Mouse (Mus musculus): ENCODE results near the gene Ifitm6. TPM values are rescaled to one million over a fixed set of nuclear protein-coding genes. Genes with fewer than 3 reads are reported as not detected.
"Not testable (repeated sequence)": the region's sequence is repeated elsewhere in the genome, so short reads cannot be mapped to it uniquely, and the experiment has no call there.

Ifitm6 gene
- polyA plus RNA-seq, 1 experiment, result 0.91 TPM

DNA sequence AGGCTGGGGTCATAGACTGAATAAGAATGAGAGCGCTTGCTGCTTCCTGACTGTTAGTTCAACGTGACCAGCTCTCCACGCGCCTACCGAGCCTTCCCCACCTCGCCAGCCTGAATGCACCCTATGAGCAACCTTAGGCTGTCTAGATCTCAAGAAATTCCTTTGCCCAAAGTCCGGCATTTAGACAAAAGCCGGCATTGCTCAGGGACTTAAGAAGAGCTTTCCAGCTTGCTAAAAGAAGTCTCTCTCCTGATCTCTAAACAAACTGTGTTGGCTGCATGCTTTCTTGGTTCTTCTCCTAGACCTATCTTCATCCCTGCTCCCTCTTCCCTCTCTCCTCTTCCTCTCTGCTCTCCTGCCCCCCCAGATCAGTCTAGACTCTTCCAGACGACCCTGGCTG lies 42.8 kb downstream of the Ifitm6 start:
- Histone ChIP-seq H3K9me3 (no peaks in the 10 kb centered on the region), H3K4me3 (replicated peaks) (peak overlapping the region; percentile 73), H3K36me3 (replicated peaks; ENCODE audit: low read length) (peaks cover 25% of the 10 kb centered on the region), H3K27me3 (replicated peaks) (no peaks in the 10 kb centered on the region), H3K4me1 (peaks cover 63% of the 10 kb centered on the region)
- TF ChIP-seq FLI1 (IDR thresholded peaks at IDR 0.05; ENCODE audit: low read length) (no peak), GATA1 (IDR thresholded peaks at IDR 0.05; ENCODE audit: borderline replicate concordance, low read length) (no peak)

GRCm38 (mm10) chr7:140973396-140974165 lies 44.1 kb downstream of the Ifitm6 start:
- no peak overlapping the region for H3K4me3 ChIP-seq (replicated peaks)
- H3K4me1 ChIP-seq, result peaks cover 71% of the 10 kb centered on the region
- H3K9me3 ChIP-seq, result no peaks in the 10 kb centered on the region
- peaks cover 28% of the 10 kb centered on the region for H3K36me3 ChIP-seq (replicated peaks; ENCODE audit: low read length)
- H3K27me3 ChIP-seq (replicated peaks), result no peaks in the 10 kb centered on the region
- TF ChIP-seq GATA1 (IDR thresholded peaks at IDR 0.05; ENCODE audit: borderline replicate concordance, low read length) (no peak), FLI1 (IDR thresholded peaks at IDR 0.05; ENCODE audit: low read length) (no peak)

GRCm38 (mm10) chr7:140971479-140972171 lies 46.1 kb downstream of the Ifitm6 start:
- Histone ChIP-seq H3K9me3 (no peaks in the 10 kb centered on the region), H3K36me3 (replicated peaks; ENCODE audit: low read length) (peaks cover 28% of the 10 kb centered on the region), H3K27me3 (replicated peaks) (no peaks in the 10 kb centered on the region), H3K4me3 (replicated peaks) (peak overlapping the region; percentile 56), H3K4me1 (peaks cover 85% of the 10 kb centered on the region)
- no peak for TF ChIP-seq GATA1 (IDR thresholded peaks at IDR 0.05; ENCODE audit: borderline replicate concordance, low read length)
- no peak for TF ChIP-seq FLI1 (IDR thresholded peaks at IDR 0.05; ENCODE audit: low read length)

GRCm38 (mm10) chr7:140970931-140971330 lies 46.8 kb downstream of the Ifitm6 start:
- TF ChIP-seq GATA1 (IDR thresholded peaks at IDR 0.05; ENCODE audit: borderline replicate concordance, low read length), result no peak
- TF ChIP-seq FLI1 (IDR thresholded peaks at IDR 0.05; ENCODE audit: low read length), result no peak
- H3K4me1 ChIP-seq, result peaks cover 79% of the 10 kb centered on the region
- H3K27me3 ChIP-seq (replicated peaks), result no peaks in the 10 kb centered on the region
- H3K4me3 ChIP-seq (replicated peaks), result peak overlapping the region; percentile 91
- H3K36me3 ChIP-seq (replicated peaks; ENCODE audit: low read length), result peaks cover 28% of the 10 kb centered on the region
- H3K9me3 ChIP-seq, result no peaks in the 10 kb centered on the region

DNA sequence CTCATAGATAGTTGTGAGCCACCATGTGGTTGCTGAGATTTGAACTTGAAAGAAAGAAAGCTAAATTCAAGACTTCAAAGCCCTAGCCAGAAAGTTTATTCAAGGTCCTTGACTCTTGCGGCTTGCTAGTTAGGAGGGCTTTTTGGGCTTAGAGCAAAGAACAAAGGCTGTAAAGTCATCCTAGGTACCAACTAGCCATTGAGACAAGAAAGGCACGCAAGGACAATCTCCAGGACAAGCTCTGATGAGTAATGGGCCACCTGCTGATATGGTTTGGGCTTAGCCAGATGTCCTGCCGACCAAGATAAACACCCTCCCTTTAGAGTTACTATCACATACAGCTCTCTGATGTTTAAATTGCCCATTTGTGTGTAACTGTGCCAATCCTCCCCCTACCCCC lies 49.0 kb downstream of the Ifitm6 start:
- H3K9me3 ChIP-seq; H3K27me3 ChIP-seq (replicated peaks): not testable (repeated sequence)
- peaks cover 74% of the 10 kb centered on the region for H3K4me1 ChIP-seq
- peaks cover 28% of the 10 kb centered on the region for H3K36me3 ChIP-seq (replicated peaks; ENCODE audit: low read length)
- peak overlapping the region; percentile 91 for H3K4me3 ChIP-seq (replicated peaks)

GRCm38 (mm10) chr7:140967862-140968591 lies 49.7 kb downstream of the Ifitm6 start:
- no peak for TF ChIP-seq FLI1 (IDR thresholded peaks at IDR 0.05; ENCODE audit: low read length)
- TF ChIP-seq GATA1 (IDR thresholded peaks at IDR 0.05; ENCODE audit: borderline replicate concordance, low read length), result no peak
- no peaks in the 10 kb centered on the region for H3K27me3 ChIP-seq (replicated peaks)
- no peaks in the 10 kb centered on the region for H3K9me3 ChIP-seq
- peaks cover 72% of the 10 kb centered on the region for H3K4me1 ChIP-seq
- peaks cover 24% of the 10 kb centered on the region for H3K36me3 ChIP-seq (replicated peaks; ENCODE audit: low read length)
- peak overlapping the region; percentile 91 for H3K4me3 ChIP-seq (replicated peaks)

GRCm38 (mm10) chr7:140966921-140967320 lies 50.8 kb downstream of the Ifitm6 start, which contains the start of gene Ifitm1:
TSS of gene Ifitm1 (plus strand) at chr7:140967221.
- no peak for TF ChIP-seq GATA1 (IDR thresholded peaks at IDR 0.05; ENCODE audit: borderline replicate concordance, low read length)
- no peak for TF ChIP-seq FLI1 (IDR thresholded peaks at IDR 0.05; ENCODE audit: low read length)
- Histone ChIP-seq H3K4me1 (peaks cover 72% of the 10 kb centered on the region), H3K4me3 (replicated peaks) (peak within 1 kb of the TSS; percentile 85), H3K9me3 (no peaks in the 10 kb centered on the region), H3K27me3 (replicated peaks) (no peaks in the 10 kb centered on the region), H3K36me3 (replicated peaks; ENCODE audit: low read length) (peaks cover 23% of the 10 kb centered on the region)

Other genes with a start within 250 kb of the Ifitm6 start
- gene Syce1, start 230.1 kb downstream of the Ifitm6 start, polyA plus RNA-seq (2012; ENCODE audit: insufficient read depth, low replicate concordance), result 0.38 TPM in 1 of 2 replicates, not detected in the other
- 1.8 TPM in 1 of 2 replicates, not detected in the other for gene Zfp941, start 195.7 kb downstream of the Ifitm6 start, polyA plus RNA-seq (2012; ENCODE audit: insufficient read depth, low replicate concordance)
- gene Urah, start 182.9 kb downstream of the Ifitm6 start, polyA plus RNA-seq (2012; ENCODE audit: insufficient read depth, low replicate concordance), result not detected in 2 replicates
- gene Scgb1c1, start 172.4 kb downstream of the Ifitm6 start, polyA plus RNA-seq (2012; ENCODE audit: insufficient read depth, low replicate concordance), result 1.1 TPM in 1 of 2 replicates, not detected in the other
- gene Odf3, start 170.1 kb downstream of the Ifitm6 start, polyA plus RNA-seq (2012; ENCODE audit: insufficient read depth, low replicate concordance), result 0.13 TPM in 1 of 2 replicates, not detected in the other
- gene Gm45785, start 161.6 kb downstream of the Ifitm6 start, polyA plus RNA-seq (2012; ENCODE audit: insufficient read depth, low replicate concordance), result not detected in 2 replicates
- 57.2 and 112 TPM in 2 replicates for gene Ric8a, start 161.0 kb downstream of the Ifitm6 start, polyA plus RNA-seq (2012; ENCODE audit: insufficient read depth, low replicate concordance)
- 4.0 and 23.4 TPM in 2 replicates for gene Bet1l, start 160.3 kb downstream of the Ifitm6 start, polyA plus RNA-seq (2012; ENCODE audit: insufficient read depth, low replicate concordance)
- 16.6 and 130 TPM in 2 replicates for gene Psmd13, start 136.0 kb downstream of the Ifitm6 start, polyA plus RNA-seq (2012; ENCODE audit: insufficient read depth, low replicate concordance)
- gene Sirt3, start 135.6 kb downstream of the Ifitm6 start, polyA plus RNA-seq (2012; ENCODE audit: insufficient read depth, low replicate concordance), result 25.1 and 60.6 TPM in 2 replicates
- not detected in 2 replicates for gene Cox8b, start 117.5 kb downstream of the Ifitm6 start, polyA plus RNA-seq (2012; ENCODE audit: insufficient read depth, low replicate concordance)
- gene Nlrp6, start 97.0 kb downstream of the Ifitm6 start, polyA plus RNA-seq (2012; ENCODE audit: insufficient read depth, low replicate concordance), result 18.0 and 21.3 TPM in 2 replicates
- 6.6 and 7.4 TPM in 2 replicates for gene Pgghg, start 76.5 kb downstream of the Ifitm6 start, polyA plus RNA-seq (2012; ENCODE audit: insufficient read depth, low replicate concordance)
- gene Ifitm5, start 67.6 kb downstream of the Ifitm6 start, polyA plus RNA-seq (2012; ENCODE audit: insufficient read depth, low replicate concordance), result not detected in 2 replicates
- not detected in 2 replicates for gene Gm45717, start 62.0 kb downstream of the Ifitm6 start, polyA plus RNA-seq (2012; ENCODE audit: insufficient read depth, low replicate concordance)
- gene Ifitm2, start 61.9 kb downstream of the Ifitm6 start, polyA plus RNA-seq (2012; ENCODE audit: insufficient read depth, low replicate concordance), result 93.8 and 722 TPM in 2 replicates
- gene Ifitm1, start 50.7 kb downstream of the Ifitm6 start, polyA plus RNA-seq (2012; ENCODE audit: insufficient read depth, low replicate concordance), result 27.5 and 76.2 TPM in 2 replicates
- gene Ifitm3, start 7.2 kb downstream of the Ifitm6 start, polyA plus RNA-seq (2012; ENCODE audit: insufficient read depth, low replicate concordance), result 28.6 and 151 TPM in 2 replicates
- not detected in 2 replicates for gene Gm17387, start 11.2 kb upstream of the Ifitm6 start, polyA plus RNA-seq (2012; ENCODE audit: insufficient read depth, low replicate concordance)
- 11.5 and 17.3 TPM in 2 replicates for gene B4galnt4, start 43.2 kb upstream of the Ifitm6 start, polyA plus RNA-seq (2012; ENCODE audit: insufficient read depth, low replicate concordance)
- 2.5 and 3.0 TPM in 2 replicates for gene Pkp3, start 60.3 kb upstream of the Ifitm6 start, polyA plus RNA-seq (2012; ENCODE audit: insufficient read depth, low replicate concordance)
- 41.8 and 92.9 TPM in 2 replicates for gene Sigirr, start 82.6 kb upstream of the Ifitm6 start, polyA plus RNA-seq (2012; ENCODE audit: insufficient read depth, low replicate concordance)
- gene Ano9, start 99.9 kb upstream of the Ifitm6 start, polyA plus RNA-seq (2012; ENCODE audit: insufficient read depth, low replicate concordance), result not detected in 2 replicates
- gene Ptdss2, start 104.5 kb upstream of the Ifitm6 start, polyA plus RNA-seq (2012; ENCODE audit: insufficient read depth, low replicate concordance), result 32.9 and 81.5 TPM in 2 replicates
- gene Rnh1, start 154.9 kb upstream of the Ifitm6 start, polyA plus RNA-seq (2012; ENCODE audit: insufficient read depth, low replicate concordance), result 26.5 and 43.0 TPM in 2 replicates
- 51.3 and 84.0 TPM in 2 replicates for gene Hras, start 176.1 kb upstream of the Ifitm6 start, polyA plus RNA-seq (2012; ENCODE audit: insufficient read depth, low replicate concordance)
- gene Lrrc56, start 176.2 kb upstream of the Ifitm6 start, polyA plus RNA-seq (2012; ENCODE audit: insufficient read depth, low replicate concordance), result 12.2 and 18.5 TPM in 2 replicates
- gene Lmntd2, start 196.2 kb upstream of the Ifitm6 start, polyA plus RNA-seq (2012; ENCODE audit: insufficient read depth, low replicate concordance), result 0.57 TPM in 1 of 2 replicates, not detected in the other
- gene Rassf7, start 197.9 kb upstream of the Ifitm6 start, polyA plus RNA-seq (2012; ENCODE audit: insufficient read depth, low replicate concordance), result 3.6 and 11.1 TPM in 2 replicates
- gene Phrf1, start 210.9 kb upstream of the Ifitm6 start, polyA plus RNA-seq (2012; ENCODE audit: insufficient read depth, low replicate concordance), result 82.9 and 114 TPM in 2 replicates
- 154 and 188 TPM in 2 replicates for gene Irf7, start 248.6 kb upstream of the Ifitm6 start, polyA plus RNA-seq (2012; ENCODE audit: insufficient read depth, low replicate concordance)

Measured in megakaryocyte, embryonic 14.5 days (primary cell).